Mouse (Mus musculus): ENCODE results near the gene Tmem179.

GRCm38 (mm10) chr12:112456144-112456713 lies 60.3 kb downstream of the Tmem179 start:
- TF ChIP-seq CTCF (IDR thresholded peaks at IDR 0.05; ENCODE audit: control insufficient read depth, insufficient read depth, insufficient read length), result no peak
- no peak for TF ChIP-seq MAX (IDR thresholded peaks at IDR 0.05)
- no peak for TF ChIP-seq MYOD1 (IDR thresholded peaks at IDR 0.05; ENCODE audit: control insufficient read depth, insufficient read length, low read depth)
- no peak for TF ChIP-seq CEBPB (IDR thresholded peaks at IDR 0.05; ENCODE audit: low read depth)
- no peak for TF ChIP-seq FOSL1 (IDR thresholded peaks at IDR 0.05; ENCODE audit: insufficient read depth, low read length, poor library complexity, severe bottlenecking)
- TF ChIP-seq MYOG (IDR thresholded peaks at IDR 0.05; ENCODE audit: control insufficient read depth, extremely low read depth, insufficient read length), result no peak
